Mouse (Mus musculus) E14TG2a.4 (cell line): Measurements from ENCODE around the gene Asphd2.

Experiments used
- CTCF ChIP-seq: conservative IDR thresholded peaks from 2 replicates; pipeline ENCODE4 v1.5.1; 2014; ENCODE audit warnings: low read length
- NANOG ChIP-seq: IDR thresholded peaks from 2 replicates; pipeline ENCODE4 v1.6.1; 2014; ENCODE audit warnings: borderline replicate concordance, low read length, mixed read lengths

DNA sequence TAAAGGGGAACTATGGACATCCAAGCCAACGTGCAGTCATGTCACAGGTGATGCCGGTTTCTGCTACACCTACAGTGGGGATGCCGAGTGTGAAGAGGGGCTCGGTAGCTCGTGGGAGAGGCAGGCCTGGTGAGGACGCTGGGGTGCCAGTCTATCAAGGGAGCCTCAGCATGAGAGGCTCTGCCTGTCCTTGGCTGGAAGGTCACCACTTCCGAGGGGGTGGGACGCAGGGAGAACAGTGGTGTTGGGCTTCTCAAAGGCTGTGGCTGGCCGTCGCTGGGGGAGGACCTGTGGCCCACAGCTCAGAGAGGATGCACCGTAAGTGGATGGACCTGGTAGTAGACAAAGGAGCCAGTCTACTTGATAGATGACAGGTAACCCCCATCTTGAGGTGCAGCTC is 13.5 kb downstream of the Asphd2 start:
- no peak for TF ChIP-seq CTCF
- no peak for TF ChIP-seq NANOG
